Mouse (Mus musculus): ENCODE data around the gene Htr7. TPM values are rescaled to one million over a fixed set of nuclear protein-coding genes. Genes with fewer than 3 reads are reported as not detected.

Htr7 gene
- total and polyA plus RNA-seq, 3 experiments, result 0.39 to 0.42 (median 0.41) TPM

DNA sequence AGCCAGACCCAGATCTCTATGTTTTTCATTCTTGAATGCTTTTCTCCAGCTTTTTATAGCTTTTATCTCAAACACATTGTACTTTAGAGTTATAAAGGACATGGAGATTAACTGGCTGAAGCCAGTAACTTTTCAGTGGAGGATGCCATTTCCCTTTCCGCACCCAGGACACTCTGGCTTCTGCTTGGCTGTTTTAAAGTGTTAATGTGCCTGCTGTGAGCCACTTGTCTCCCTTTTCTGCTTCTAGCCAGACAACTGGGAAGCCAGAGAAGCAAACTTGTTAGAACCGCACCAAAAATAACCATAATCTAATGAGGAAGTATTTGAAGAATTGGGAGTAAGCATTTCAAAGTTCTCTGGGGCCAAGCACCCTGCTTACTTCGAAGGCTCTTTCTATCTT, 42.5 kb downstream of the Htr7 start:
- intact Hi-C loops (cut with DNase I), result no loop called here
- Histone ChIP-seq H3K27me3 (ENCODE audit: control insufficient read depth, insufficient read depth, low read length) (no peaks in the 10 kb centered on the region), H3K9ac (ENCODE audit: low read depth, low read length) (no peak overlapping the region), H3K4me1 (ENCODE audit: control insufficient read depth, insufficient read depth, low read length) (no peaks in the 10 kb centered on the region), H3K36me3 (ENCODE audit: control insufficient read depth, insufficient read depth, low read length) (no peaks in the 10 kb centered on the region), H3K79me2 (replicated peaks; ENCODE audit: control insufficient read depth, insufficient read depth, low read length) (no peaks in the 10 kb centered on the region), H3K4me3 (no peak overlapping the region), H3K27ac (no peak overlapping the region)
- TF ChIP-seq EP300 (IDR thresholded peaks at IDR 0.05; ENCODE audit: insufficient read depth, low read depth, low read length), result no peak
- no peak for TF ChIP-seq POLR2A (IDR thresholded peaks at IDR 0.05; ENCODE audit: insufficient read depth, low read depth, low read length)
- TF ChIP-seq CTCF (IDR thresholded peaks at IDR 0.05), result no peak
- no peak for DNase-seq
- WGBS, result 18% methylated on average over 3 of the region's 3 CpGs

DNA sequence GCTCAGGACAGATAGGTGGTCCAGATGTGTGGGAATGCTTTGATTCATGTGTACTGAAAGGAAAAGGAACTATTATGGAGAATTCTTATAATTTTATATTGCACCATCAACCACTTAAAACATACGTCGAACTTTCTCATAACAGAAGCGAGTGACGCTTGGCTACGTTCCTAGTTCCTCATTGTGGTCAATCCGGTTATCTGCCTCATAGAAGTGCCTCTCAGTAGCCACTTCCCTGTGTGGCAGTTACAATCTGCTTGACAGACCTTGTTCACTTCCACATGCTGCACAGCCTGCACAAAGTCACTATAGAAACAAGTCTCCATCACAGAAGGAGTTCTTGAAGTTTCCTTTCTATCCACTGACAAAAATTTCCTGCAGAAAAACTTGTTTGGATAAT, 51.0 kb downstream of the Htr7 start:
- H3K4me1 ChIP-seq (ENCODE audit: control insufficient read depth, insufficient read depth, low read length), result no peaks in the 10 kb centered on the region
- H3K79me2 ChIP-seq (replicated peaks; ENCODE audit: control insufficient read depth, insufficient read depth, low read length), result no peaks in the 10 kb centered on the region
- no peak overlapping the region for H3K4me3 ChIP-seq
- WGBS, result 55% methylated on average over 6 of the region's 6 CpGs
- intact Hi-C loops (cut with DNase I), result no loop called here
- H3K36me3 ChIP-seq (ENCODE audit: control insufficient read depth, insufficient read depth, low read length), result no peaks in the 10 kb centered on the region
- no peaks in the 10 kb centered on the region for H3K27me3 ChIP-seq (ENCODE audit: control insufficient read depth, insufficient read depth, low read length)
- no peak for TF ChIP-seq POLR2A (IDR thresholded peaks at IDR 0.05; ENCODE audit: insufficient read depth, low read depth, low read length)
- no peak for TF ChIP-seq CTCF (IDR thresholded peaks at IDR 0.05)
- peak in 1 of 2 experiments; percentile 38 for DNase-seq
- no peak overlapping the region for H3K27ac ChIP-seq
- no peak overlapping the region for H3K9ac ChIP-seq (ENCODE audit: low read depth, low read length)

DNA sequence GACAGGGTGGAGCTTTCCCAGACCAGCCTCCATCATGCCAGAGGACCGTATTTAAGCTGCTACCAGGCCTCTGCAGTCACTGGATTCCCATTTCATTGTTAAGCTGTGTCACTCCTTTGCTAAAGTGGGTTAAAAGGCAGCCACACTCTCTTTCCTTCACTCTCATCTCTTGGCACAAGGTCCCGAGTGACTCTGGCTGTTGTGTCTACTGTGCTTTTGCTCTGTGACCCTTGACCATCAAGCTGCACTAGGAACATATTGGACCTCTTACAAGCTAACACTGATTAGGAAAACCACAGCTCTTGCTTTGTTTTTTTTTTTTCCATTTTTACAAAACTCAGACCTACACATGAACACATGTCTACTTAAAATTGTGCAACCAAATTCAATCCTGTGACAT, 52.3 kb downstream of the Htr7 start:
- no peak for DNase-seq
- Histone ChIP-seq H3K36me3 (ENCODE audit: control insufficient read depth, insufficient read depth, low read length) (no peaks in the 10 kb centered on the region), H3K79me2 (replicated peaks; ENCODE audit: control insufficient read depth, insufficient read depth, low read length) (no peaks in the 10 kb centered on the region), H3K27ac (no peak overlapping the region), H3K4me3 (no peak overlapping the region), H3K4me1 (ENCODE audit: control insufficient read depth, insufficient read depth, low read length) (no peaks in the 10 kb centered on the region), H3K27me3 (ENCODE audit: control insufficient read depth, insufficient read depth, low read length) (no peaks in the 10 kb centered on the region), H3K9ac (ENCODE audit: low read depth, low read length) (no peak overlapping the region)
- 43% methylated on average over 2 of the region's 2 CpGs for WGBS
- TF ChIP-seq EP300 (IDR thresholded peaks at IDR 0.05; ENCODE audit: insufficient read depth, low read depth, low read length) (no peak), POLR2A (IDR thresholded peaks at IDR 0.05; ENCODE audit: insufficient read depth, low read depth, low read length) (no peak), CTCF (IDR thresholded peaks at IDR 0.05) (no peak)
- intact Hi-C loops (cut with DNase I), result no loop called here

GRCm38 (mm10) chr19:36002476-36003445, 54.5 kb downstream of the Htr7 start:
- Histone ChIP-seq H3K4me3 (no peak overlapping the region), H3K9ac (ENCODE audit: low read depth, low read length) (no peak overlapping the region), H3K27ac (no peak overlapping the region), H3K4me1 (ENCODE audit: control insufficient read depth, insufficient read depth, low read length) (no peaks in the 10 kb centered on the region), H3K79me2 (replicated peaks; ENCODE audit: control insufficient read depth, insufficient read depth, low read length) (no peaks in the 10 kb centered on the region), H3K36me3 (ENCODE audit: control insufficient read depth, insufficient read depth, low read length) (no peaks in the 10 kb centered on the region), H3K27me3 (ENCODE audit: control insufficient read depth, insufficient read depth, low read length) (no peaks in the 10 kb centered on the region)
- WGBS, result 59% methylated on average over 17 of the region's 17 CpGs
- no peak for TF ChIP-seq CTCF (IDR thresholded peaks at IDR 0.05)
- TF ChIP-seq POLR2A (IDR thresholded peaks at IDR 0.05; ENCODE audit: insufficient read depth, low read depth, low read length), result no peak
- no peak for TF ChIP-seq EP300 (IDR thresholded peaks at IDR 0.05; ENCODE audit: insufficient read depth, low read depth, low read length)
- no peak for DNase-seq
- intact Hi-C loops (cut with DNase I), result no loop called here

GRCm38 (mm10) chr19:36001512-36001911, 55.8 kb downstream of the Htr7 start:
- H3K9ac ChIP-seq (ENCODE audit: low read depth, low read length), result no peak overlapping the region
- no peak overlapping the region for H3K4me3 ChIP-seq
- H3K36me3 ChIP-seq (ENCODE audit: control insufficient read depth, insufficient read depth, low read length), result no peaks in the 10 kb centered on the region
- no peaks in the 10 kb centered on the region for H3K27me3 ChIP-seq (ENCODE audit: control insufficient read depth, insufficient read depth, low read length)
- TF ChIP-seq CTCF (IDR thresholded peaks at IDR 0.05) (peak; percentile 33), EP300 (IDR thresholded peaks at IDR 0.05; ENCODE audit: insufficient read depth, low read depth, low read length) (no peak)
- no peak for DNase-seq
- H3K79me2 ChIP-seq (replicated peaks; ENCODE audit: control insufficient read depth, insufficient read depth, low read length), result no peaks in the 10 kb centered on the region
- intact Hi-C loops (cut with DNase I), result no loop called here
- no peaks in the 10 kb centered on the region for H3K4me1 ChIP-seq (ENCODE audit: control insufficient read depth, insufficient read depth, low read length)
- no peak overlapping the region for H3K27ac ChIP-seq
- WGBS, result 49% methylated on average over 1 of the region's 1 CpGs

GRCm38 (mm10) chr19:36000955-36001354, 56.4 kb downstream of the Htr7 start:
- no peak for DNase-seq
- H3K4me1 ChIP-seq (ENCODE audit: control insufficient read depth, insufficient read depth, low read length), result no peaks in the 10 kb centered on the region
- no peaks in the 10 kb centered on the region for H3K36me3 ChIP-seq (ENCODE audit: control insufficient read depth, insufficient read depth, low read length)
- H3K27ac ChIP-seq, result no peak overlapping the region
- intact Hi-C loops (cut with DNase I), result no loop called here
- no peak overlapping the region for H3K9ac ChIP-seq (ENCODE audit: low read depth, low read length)
- H3K4me3 ChIP-seq, result no peak overlapping the region
- 88% methylated on average over 6 of the region's 6 CpGs for WGBS
- TF ChIP-seq EP300 (IDR thresholded peaks at IDR 0.05; ENCODE audit: insufficient read depth, low read depth, low read length) (no peak), POLR2A (IDR thresholded peaks at IDR 0.05; ENCODE audit: insufficient read depth, low read depth, low read length) (no peak), CTCF (IDR thresholded peaks at IDR 0.05) (no peak)
- no peaks in the 10 kb centered on the region for H3K79me2 ChIP-seq (replicated peaks; ENCODE audit: control insufficient read depth, insufficient read depth, low read length)
- no peaks in the 10 kb centered on the region for H3K27me3 ChIP-seq (ENCODE audit: control insufficient read depth, insufficient read depth, low read length)

Measured in heart, adult 2 months (tissue).